Mouse (Mus musculus): ENCODE measurements around the gene Mis18a.

DNA sequence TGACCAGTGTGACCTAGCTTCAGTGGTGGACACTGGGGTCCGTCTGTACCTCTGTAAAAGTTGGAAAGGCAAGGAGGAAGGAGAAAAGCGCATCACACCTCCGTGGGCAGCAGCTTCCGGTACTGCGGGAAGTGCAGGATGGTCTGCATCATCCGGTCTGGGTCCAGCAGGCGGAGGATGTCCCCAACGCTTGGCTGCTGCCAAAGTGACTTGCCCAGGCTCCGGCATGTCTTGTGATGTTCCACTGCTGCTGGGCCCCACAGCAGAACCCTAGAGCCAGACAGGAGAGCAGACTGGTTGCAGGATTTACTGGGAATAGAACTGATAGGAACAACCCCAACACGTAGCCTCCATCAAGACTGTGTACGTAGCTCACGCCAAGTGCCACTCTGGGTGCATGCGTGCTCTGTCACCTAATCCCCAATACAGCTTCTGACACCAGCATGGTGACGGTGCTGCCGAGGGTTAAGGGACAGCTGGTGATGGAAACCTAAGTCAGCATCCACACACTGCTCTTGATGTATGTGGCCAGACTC, 39.8 kb upstream of the Mis18a start:
- TF ChIP-seq POLR2A (IDR thresholded peaks at IDR 0.05; ENCODE audit: low read depth, low read length) (no peak), CTCF (IDR thresholded peaks at IDR 0.05; ENCODE audit: extremely low read depth, insufficient read length, insufficient replicate concordance, low read depth, low read length) (no peak)

All from small intestine, adult 2 months (tissue).